Mouse (Mus musculus) heart, postnatal 10 days (tissue): ENCODE data around the gene Plxna2. TPM values are rescaled to one million over a fixed set of nuclear protein-coding genes. Genes with fewer than 3 reads are reported as not detected.

Experiments
- DNase-seq, 2 experiments: peaks; one replicate each; pipeline ENCODE4 v3.0.0; 2021
- intact Hi-C: fragments of 180-260 bp; cut with DNase I; formaldehyde crosslinking; loops from one replicate; pipeline ENCODE4 v1.15.1; 2025
- total RNA-seq, 2 experiments: library from RNA; stranded (reverse); gene quantifications; 2 replicates each; pipeline ENCODE4 v1.2.3; 2021

Gene Plxna2
- total RNA-seq, 2 experiments from 2014 or later, result 25.5 to 34.6 TPM

DNA sequence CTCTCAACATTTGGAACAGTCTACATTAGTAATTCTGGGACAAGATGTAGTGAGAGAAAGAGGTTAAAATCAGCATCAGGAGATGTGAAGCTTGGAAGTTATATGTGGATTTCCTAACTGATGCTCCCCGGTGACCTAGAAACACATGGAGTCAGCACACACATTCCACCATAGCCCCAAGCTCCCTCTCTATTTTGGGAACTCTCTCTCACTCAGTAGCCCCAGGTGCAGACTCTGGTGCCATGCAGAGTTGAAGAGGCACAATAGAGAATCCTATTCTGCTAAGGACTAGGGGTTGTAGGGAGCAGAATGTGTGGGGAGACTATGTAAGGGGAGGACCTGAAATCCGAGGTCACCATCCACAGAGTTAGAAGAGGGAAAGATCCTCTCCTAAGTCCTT is 75.5 kb downstream of the Plxna2 start:
- DNase-seq, result no peak

DNA sequence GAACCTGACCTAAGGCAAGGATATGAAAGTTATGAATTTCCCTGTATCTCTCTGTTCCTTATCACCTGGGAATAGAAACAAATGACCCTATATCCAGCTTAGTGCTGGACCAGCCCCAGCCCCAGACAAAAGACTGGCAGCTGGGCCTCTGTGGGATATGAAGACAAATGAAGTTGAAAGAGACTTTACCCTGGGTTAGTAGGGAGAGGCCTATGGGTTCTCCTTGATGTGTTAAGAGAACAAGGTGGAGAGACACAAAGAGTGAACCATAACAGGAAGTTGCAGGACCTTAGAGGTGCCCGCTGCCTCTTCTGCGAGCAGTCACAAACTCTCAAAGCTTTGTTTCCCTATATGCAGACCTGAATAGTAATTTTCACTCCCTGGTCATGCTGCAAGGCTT is 76.8 kb downstream of the Plxna2 start:
- no peak for DNase-seq
- intact Hi-C loops, result no loop called here

More for the DNA sequence above, 75.5 kb downstream of the Plxna2 start:
- intact Hi-C loops, result no loop called here

DNA sequence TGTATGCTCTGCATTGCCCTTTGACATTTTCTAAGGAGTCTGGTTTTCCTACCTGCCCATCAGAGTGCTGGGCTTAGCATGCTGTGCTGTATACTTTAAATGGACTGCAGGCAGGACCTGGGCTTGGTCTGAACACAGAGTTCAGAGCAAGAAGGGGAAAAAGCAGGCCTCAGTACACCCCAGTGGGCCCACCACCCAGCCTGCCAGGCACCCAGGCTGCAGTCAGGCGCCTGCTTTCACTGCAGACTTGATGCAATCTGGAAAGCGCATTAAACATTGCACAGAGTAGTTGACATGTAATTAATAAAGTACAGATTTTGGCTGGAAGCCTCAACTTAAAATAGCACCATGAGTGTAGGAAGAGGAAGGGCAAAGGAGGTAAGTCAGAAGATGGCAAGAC is 79.4 kb downstream of the Plxna2 start:
- DNase-seq, result peak in 1 of 2 experiments; percentile 26
- intact Hi-C loops, result loop anchor here (2.0 kb wide), 1 partner anchor 75 kb away; no protein-coding TSS in a partner anchor

DNA sequence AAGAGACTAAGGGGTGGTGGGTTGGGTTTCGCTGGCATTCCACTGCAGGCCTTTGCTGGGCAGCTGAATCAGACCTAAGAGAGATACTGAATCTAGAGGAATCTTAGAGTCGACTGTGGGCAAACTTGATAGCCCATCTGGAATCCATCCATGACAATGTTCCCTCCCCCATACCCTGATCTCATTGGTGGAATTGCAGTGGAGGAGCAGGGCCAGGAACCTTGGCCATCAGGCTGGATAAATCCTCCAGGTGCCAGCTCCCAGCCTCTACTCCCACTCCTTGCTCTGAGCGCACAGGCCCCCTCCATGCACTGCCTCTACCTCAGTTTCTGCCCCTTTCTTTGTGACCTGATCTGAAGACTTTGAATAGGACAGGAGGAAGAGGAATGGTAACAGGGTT is 81.3 kb downstream of the Plxna2 start:
- no peak for DNase-seq
- intact Hi-C loops, result no loop called here

DNA sequence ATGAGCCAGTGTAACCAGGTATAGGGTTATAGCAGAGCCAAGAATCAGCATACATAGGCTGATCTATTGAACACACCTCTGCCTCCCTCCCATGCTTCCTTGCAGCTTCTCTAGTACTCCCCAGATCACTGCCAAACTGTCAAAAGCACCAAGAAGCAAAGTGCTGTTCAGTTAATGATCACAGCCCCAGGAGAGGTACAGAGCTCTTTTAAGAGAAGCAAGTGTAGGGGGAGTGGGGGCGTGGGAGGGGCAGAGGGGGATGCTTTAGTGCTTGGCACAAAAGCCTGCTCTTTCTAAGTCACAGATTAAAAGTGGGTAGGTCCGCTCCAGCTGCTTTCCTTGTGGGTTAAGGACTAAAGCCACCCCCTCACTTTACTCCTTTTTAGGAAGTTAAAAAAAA is 85.2 kb downstream of the Plxna2 start:
- intact Hi-C loops, result no loop called here

DNA sequence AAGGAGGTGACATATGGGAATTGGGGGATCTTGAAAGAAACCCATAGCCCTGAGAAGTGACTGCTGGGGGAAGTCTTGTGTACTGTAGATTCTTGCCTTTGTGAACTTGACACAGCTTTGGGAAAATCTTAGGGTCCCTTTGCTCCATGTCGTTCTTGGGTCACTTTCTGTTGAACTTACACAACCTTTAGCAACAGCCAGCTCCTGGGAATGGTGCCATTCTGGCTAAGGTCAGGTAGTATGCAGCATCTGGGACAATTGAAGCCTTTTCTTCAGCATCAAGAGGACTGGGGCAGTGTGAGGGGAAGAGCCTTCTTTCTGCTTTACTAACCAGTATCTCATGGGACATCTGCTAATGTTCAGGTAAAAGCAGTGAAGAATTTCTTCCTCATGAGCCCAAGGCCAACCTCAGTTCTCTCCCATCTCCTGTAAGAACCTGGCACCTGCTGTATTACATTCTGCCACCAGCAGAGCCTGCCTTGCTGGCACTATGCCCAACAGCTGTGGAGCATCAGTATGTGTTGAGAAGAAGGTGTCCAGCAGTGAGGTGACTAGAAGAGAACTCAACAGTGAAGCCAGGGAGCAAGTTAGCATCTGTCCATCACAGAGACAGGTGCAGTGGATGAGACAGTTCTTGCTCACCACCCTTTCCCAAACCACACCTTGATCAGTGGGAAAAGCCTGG is 86.3 kb downstream of the Plxna2 start:
- intact Hi-C loops, result no loop called here
- DNase-seq, result no peak

More for the DNA sequence above, 85.2 kb downstream of the Plxna2 start:
- no peak for DNase-seq

DNA sequence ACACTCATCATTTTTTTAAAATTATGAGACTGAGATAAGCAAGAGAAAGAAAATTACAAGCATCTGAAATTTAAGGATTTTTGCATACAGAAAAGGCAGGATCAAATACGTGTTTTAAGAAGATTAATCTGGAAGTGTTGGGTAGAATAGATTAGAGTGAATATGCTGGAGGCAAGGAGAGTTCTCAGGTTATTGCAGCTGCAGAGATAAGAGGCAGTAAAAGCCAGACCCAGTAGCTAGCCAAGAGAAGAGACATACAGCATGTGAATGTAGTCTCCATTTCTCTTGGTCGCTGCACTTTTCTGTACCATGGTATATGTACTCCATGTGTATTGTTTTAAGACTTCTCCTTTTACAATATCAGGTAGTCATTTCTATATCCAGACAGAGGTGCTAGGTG is 88.5 kb downstream of the Plxna2 start:
- DNase-seq, result no peak
- intact Hi-C loops, result no loop called here

DNA sequence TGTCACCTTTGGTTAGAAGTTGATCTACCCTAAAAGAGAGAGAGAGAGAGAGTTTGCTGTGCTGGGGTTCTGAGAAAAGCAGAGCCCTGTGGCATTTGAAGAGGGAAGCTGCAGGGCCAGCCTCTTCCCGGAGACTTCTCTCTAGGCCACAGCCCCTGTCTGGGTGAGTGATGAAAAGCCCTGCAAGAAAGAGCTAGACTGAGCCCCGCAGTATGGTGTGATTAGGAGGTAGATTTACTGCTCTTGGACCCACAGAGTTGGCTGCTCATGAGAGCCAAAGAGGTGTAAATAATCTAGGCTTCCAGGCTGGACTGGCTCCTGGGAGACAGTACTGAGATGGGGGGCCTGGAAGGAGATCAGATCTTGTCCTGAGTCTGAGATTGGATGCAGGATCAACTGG is 94.4 kb downstream of the Plxna2 start:
- no peak for DNase-seq
- intact Hi-C loops, result no loop called here

DNA sequence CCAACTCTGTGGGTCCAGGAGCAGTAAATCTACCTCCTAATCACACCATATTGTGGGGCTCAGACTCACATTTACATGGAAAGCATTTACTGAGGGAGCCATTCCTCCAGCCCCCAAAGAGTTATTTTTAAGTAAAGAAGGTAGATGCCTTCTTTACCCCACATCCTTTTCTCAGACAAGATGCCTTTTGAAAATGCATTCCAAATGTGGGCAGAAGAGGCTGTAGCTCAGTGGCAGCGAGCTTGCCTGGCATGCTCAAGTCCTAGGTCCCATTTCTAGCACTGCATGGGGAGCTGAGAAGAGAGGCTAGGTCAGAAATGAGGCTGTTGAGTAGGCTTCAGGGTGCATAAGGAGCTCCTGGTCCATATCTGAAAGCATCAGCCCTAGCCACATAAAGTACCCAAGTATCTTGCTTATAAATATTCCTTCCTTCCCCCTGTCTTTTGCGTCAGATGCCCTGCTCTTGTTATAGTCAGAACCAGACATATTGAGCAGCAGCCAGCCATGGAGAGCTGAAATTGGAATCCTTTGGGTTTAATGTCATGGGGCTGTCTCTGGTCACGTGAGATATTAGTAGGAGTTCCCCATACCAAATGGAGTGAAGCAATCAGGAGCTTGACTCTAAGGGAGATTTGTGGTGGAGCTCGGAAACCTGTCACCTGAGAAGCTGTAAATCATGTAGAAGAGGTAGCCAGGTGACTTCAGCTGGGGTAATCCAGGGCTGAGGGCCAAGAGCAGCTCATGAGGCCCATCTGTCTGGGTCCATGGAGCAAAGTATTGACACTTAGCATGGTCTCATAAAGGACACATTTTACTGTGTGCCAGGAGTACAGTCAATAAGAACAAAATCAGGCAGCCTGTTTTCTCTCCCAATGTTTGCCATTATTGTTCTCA is 96.4 kb downstream of the Plxna2 start:
- intact Hi-C loops, result no loop called here

DNA sequence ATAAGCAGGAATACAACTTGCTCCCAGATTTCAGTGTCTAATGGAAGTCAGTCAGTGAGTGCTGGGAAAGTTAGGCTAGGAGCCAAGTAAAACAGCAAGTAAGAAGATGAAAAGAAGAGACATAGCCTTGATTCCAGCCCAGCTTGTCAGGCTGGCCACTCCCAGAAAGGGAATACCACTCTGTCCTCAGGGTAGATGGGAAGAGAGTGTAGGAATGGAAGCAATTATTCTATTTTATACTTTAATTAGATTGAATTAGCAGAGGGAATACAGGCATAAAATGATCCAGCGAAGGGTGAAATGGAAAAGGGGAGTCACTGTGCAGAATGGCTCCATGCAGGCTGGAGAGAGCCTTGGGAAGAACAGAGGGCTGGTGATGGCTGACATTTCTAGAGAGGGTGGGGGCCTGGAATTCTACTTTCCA is 99.4 kb downstream of the Plxna2 start:
- intact Hi-C loops, result no loop called here
- DNase-seq, result no peak

More for the DNA sequence above, 96.4 kb downstream of the Plxna2 start:
- no peak for DNase-seq

DNA sequence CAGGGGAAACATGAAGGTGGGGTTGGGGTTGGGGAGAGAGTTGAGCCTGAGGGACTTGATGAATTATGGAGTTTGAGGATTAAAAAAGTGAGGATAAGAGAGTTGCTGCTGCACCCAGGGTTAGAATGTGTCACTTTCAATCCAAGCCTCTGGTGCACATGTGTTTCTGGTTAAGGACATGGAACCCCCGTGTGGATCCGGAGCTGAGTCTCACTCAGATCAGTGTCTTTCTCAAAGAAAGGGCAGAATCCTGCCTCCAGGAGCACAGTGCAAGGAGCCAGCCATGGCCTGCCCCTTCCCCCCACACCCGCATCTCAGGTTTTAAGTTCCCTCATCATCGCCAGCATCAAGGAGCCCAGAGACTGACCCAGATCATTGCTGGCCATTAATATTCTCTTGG is 102.4 kb downstream of the Plxna2 start:
- no peak for DNase-seq
- intact Hi-C loops, result loop anchor here (5.0 to 10.0 kb wide), 2 partner anchors 58 to 446 kb away; no protein-coding TSS in a partner anchor

DNA sequence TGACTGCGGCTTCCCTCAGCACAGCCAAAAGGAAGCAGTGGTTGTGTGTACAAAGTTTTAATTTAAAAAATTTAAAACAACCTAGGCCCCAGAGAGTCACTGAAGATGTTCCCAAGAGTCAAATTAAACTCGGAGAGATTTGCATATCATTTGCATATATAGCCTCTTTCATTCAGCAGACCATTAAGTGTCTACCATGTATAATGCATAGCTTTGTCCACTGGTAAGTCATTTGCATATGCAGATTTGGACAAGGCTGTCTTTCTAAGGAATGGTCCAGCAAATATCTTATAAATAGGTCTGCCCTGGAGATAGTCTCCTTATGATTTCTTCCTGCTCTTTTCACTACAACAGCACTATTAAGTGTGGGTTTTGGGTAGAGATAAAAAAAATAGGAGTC is 103.2 kb downstream of the Plxna2 start:
- intact Hi-C loops, result loop anchor here (5.0 to 10.0 kb wide), 2 partner anchors 59 to 446 kb away; no protein-coding TSS in a partner anchor

DNA sequence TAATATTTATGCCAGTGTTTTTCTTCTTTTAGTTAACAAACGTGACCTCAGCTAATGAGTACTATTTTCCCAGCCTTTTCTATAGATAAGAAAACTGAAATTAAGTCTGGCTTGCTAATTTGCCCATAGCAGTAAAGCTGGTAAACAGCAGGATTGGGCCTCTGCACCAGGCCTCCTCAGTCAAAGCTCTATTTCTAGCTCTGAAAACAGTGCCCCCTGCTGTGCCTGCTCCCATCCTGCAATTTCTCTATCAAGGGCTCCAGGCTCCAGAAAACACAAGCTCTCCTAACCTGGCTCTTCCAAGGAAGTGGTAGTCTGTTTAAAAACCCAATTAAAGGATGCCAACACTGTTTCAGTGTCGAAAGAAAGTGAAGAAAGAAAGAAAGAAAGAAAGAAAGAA is 104.3 kb downstream of the Plxna2 start:
- intact Hi-C loops, result loop anchor here (1.0 to 10.0 kb wide), 3 partner anchors 60 to 448 kb away; no protein-coding TSS in a partner anchor

More for the DNA sequence above, 103.2 kb downstream of the Plxna2 start:
- DNase-seq, result no peak

DNA sequence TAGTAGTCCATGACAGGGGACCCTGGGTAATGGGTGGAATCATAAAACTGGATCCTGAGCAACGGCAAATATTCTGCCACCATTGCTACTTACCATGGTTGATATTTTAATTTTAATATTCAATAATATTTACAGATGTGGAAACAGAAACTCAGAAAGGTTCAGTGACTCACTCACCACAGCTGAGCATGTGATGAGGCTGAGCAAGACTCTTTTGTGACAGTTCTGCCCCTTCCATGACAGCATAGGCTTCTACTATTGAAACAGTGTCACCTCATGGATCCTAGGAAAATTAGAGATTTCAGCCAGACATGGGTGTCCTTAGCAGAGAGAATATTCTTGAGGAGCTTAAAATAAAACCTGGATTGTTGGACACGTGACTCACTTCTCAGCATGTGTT is 116.8 kb downstream of the Plxna2 start:
- intact Hi-C loops, result no loop called here
- DNase-seq, result no peak

More for the DNA sequence above, 104.3 kb downstream of the Plxna2 start:
- DNase-seq, result peak; percentile 83 to 85

DNA sequence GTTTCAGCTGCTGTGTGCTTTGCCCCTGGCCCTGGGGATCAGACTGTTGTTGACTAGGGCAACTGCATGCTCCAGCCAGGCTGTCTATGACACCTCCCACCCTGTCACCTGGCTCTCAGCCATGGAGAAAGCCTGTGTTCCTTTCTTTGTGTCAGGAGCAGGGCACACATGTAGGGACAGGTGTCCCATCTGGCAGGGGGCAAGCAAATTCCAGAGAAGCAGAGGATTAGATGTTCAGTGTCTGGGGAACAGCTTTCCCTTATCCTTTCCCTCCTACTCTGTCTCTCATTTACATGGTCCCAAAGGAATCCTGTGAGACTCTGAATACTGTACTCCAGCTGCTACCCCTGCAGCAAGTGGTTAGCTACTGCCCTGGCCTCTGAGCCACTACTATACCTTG is 121.9 kb downstream of the Plxna2 start:
- peak; percentile 50 to 58 for DNase-seq
- intact Hi-C loops, result no loop called here

DNA sequence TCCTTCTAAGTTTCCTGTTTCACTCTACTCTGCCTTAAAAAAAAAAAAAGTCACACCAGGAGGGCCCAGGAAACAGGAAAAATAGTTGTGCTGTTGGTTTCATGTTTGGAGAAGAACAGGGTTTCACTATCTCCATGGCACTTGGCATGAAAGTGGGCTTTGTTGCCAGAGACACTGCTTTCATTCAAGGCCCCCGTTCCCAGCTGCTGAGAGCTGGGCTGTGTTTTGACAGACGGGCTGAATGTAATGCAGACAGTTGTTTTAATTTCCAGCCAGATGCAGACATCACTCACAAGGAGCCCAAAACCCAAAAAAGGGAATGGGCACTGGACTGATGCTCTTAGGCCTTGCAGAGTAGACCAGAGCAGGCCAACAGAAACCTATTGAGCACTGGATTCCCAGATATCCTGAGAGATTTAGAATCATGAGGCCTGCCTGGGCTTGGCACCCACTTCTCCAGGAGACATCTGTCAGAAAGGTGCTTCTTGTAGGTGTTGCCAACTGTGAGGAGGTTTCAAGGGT is 124.9 kb downstream of the Plxna2 start:
- DNase-seq, result peak in 1 of 2 experiments; percentile 23
- intact Hi-C loops, result no loop called here

DNA sequence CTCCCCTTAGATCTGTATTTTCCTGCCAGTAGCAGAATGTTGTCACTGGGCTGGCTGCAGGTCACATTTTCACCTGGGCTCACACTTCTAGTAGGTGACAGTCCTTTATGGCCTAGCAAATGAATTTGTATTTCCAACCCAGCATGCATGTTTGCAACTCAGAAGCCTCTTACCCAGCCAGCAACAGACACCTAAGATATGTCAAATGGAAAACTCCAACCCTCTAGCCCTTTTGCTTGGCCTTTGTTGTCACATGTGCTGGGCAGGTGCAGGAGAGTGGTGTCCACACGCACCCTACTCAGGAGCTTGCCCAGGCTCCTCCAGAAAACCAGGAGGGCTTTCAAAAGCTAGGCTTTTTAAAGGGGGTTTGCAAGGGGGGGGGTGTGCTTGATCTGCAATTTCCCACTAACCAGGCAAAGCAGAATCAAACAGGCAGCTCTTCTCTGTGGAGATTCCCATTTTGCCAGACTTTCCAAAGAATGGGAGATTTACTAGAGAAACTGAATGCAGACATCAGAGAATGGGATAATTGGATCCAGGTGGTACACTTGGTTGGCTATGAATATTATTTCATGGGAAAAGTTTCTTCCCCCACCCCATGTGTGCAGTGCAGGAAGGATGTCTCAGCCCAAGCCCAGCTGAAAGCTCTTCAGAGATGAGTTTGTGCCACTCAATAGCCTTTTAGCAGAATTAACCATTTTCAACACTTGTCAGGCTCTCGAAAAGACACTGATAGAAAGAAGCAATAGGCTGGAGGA is 127.3 kb downstream of the Plxna2 start:
- intact Hi-C loops, result no loop called here
- DNase-seq, result no peak

DNA sequence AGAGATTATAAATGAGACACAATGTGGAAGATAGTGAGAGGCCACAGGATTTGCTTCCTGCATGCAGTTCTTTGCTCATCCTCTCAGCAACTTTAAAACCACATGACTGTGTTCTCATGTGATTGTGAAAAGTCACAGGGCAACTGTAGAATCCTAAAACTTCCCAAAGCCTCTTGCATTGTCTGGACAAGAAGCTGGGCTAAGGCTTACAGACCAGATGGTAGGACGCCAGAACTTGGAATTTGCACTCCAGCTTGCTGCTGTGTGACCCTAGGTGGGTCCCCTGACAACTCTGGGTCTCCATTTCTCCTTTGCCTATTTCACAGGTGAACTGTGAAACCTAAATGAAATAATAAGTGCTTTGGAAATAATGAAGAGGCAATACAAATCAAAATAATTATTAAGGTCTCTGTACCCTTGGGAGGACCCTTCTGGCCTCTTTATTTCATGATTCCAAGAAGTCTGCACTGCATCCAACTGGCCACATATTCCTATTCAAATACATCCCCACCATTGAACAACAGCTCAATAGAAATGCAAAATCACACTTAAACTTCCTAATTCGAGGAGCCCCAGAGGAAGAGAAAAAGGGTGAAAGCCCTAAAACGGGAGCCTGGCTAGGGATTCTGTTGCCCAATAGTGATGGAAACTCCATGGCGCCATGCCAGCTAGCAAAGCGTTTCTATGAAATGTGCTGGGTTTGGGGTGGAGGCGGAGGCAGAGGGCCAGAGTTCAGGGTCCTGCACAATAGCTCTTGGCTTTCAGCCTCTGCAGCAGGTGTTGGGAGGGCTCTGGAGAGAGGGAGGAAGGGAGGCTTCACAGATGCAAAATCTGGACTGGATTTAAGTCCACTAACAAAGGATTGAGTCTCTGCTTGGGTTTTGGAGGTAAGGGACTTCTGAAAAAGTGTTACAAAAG is 128.6 kb downstream of the Plxna2 start:
- DNase-seq, result peak; percentile 80 to 83
- intact Hi-C loops, result no loop called here

DNA sequence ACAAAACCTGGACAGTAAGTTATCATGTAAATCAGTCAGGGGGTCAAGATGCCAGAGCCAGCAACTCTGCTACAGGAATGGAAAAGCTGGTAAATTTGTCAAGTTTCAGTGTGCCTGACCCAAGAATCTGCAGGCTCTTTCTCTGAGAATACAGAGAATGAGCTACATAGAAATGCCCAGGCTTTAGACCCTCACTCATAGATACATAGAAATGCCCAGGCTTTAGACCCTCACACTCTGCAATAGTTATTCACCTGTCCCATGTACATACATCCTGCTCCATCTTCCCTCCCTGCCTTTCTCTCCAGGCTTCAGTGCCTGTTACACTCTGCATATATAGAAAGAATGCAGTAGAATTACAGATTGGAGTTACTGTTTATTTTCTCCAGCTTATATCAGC is 129.2 kb downstream of the Plxna2 start:
- intact Hi-C loops, result no loop called here
- no peak for DNase-seq
